Mouse (Mus musculus): ENCODE measurements around the gene Sdcbp2.

Sdcbp2 gene

DNA sequence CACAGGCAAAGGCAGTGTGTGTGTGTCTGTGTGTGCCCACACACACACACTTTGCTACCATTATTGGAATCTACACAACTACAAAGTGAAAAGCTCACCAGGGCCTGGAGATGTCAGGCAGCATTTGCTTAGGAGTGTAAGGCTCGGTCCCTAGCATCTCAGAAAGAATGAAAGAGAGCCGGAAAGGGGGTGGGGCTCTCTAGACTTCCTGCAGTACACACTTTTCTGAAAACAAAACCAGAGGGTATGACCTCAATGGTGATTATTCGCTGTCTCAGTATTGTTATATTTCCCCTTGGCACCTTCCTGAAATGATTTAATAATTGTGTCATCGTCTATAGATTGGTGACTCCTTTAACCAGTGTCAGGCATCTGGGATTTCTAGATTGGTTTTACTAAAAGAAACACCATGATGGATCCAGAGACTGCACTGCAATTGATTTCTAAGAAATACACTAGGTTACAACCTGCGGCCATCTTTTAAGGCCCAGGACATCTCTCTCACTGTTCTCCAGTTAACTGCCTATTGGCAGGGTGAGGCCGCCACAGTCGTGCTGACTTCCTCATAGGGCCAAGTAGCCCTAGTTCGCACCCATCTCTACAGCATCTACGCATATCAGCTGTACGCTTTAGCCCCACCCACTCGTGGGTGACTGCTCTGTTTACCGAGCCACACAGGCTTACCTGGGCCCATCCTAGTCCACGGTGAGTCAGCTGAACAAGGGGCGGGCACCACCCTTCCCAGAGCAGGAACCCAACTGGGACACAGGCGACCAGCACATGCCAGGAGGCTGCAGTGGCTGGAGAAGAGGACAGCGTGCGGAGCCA is at the start of gene Sdcbp2:
TSS of gene Sdcbp2 (plus strand) at position 750 of the 828 bp plus-strand sequence.
- no peak for DNase-seq (ENCODE audit: low spot score)

DNA sequence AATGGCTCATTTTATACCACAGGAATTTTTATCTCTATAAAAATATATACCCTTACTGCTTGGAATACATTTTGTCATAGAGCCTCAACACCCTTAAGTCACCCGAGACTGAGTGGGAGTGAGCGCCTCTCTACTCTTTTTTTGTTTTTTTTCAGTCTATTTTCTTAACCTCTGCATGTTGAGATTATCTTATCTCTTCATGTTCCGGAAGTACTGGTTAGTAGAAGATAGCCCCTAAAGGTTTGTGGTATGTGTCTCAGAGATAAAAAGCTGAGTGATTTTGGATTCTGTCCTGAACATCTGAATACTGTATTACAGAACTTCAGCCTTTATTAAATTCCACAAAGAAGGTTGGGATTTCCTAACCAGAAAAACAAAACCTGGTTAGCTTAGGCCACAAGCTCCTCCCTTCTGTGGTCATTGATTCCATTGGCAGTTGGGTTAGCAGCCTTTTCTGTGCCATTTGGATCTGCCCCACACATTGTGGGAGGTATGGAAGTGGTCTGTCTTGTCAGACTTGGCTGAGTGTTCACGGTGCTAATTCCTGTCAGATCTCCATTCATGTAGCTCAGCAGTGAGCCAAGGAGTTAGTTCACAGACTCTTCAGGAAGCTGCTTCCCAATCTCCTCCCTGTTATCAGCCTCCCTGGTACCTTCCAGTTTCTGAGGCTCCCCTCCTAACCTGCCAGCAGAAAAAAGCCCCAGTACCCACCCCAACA is 47.9 kb upstream of the Sdcbp2 start:
- DNase-seq (ENCODE audit: low spot score), result no peak

DNA sequence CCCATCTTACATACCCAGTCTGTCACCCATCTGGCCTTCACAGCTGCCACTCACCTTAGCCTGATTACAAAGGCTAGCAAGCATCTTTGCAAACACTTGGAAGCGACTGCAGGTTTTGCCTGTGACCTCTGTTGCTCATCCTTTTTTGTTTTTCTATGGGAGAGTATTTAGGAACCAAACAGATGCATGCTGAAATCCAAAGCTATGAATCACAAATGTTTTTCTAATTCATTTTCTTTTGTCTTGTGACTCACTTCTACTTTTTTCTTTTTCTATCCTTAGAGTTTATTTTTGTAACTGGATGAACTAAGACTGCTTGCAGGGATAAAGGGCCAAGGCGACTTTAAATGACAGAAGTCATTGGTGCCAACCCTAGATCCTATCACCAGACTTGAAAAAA is 46.9 kb upstream of the Sdcbp2 start:
- DNase-seq (ENCODE audit: low spot score), result no peak

DNA sequence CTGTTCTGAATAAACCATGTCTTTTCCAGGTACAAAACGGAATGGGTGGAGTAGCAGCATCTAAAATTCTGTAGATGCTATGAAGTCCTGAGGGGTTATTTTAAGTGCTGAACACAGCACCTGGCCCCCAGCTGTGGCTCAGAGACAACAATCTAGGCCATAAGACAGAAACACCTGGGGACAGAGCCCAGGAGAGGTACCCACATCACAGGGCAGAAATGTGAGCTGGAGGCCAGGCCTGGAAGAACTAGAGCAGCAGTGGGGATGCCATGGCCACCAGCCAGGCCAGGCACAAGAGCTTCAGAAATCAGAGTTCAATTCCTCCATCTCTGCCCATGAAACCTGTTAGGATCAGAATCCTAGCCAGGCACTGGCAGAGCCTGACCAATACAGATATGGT is 44.4 kb upstream of the Sdcbp2 start:
- no peak for DNase-seq (ENCODE audit: low spot score)

DNA sequence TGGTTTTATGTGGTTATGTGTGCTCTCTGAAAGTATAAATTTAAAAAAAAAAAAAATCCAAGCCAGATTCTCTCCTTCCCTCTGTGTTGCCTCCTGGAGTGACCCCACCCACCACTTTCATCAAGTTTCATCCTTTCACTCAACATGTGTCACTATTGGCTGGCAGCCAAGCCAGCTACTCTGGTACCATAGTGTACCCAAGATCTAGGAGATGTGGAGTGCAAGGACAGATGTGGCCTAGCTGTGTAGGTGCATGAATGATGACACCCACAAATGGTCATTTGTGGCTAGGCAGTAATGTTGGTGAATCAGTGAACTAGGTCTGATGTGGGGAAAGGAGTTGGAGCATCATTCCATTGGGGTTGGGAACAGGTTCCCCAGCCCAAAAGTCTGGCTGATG is 43.3 kb upstream of the Sdcbp2 start:
- no peak for DNase-seq (ENCODE audit: low spot score)

DNA sequence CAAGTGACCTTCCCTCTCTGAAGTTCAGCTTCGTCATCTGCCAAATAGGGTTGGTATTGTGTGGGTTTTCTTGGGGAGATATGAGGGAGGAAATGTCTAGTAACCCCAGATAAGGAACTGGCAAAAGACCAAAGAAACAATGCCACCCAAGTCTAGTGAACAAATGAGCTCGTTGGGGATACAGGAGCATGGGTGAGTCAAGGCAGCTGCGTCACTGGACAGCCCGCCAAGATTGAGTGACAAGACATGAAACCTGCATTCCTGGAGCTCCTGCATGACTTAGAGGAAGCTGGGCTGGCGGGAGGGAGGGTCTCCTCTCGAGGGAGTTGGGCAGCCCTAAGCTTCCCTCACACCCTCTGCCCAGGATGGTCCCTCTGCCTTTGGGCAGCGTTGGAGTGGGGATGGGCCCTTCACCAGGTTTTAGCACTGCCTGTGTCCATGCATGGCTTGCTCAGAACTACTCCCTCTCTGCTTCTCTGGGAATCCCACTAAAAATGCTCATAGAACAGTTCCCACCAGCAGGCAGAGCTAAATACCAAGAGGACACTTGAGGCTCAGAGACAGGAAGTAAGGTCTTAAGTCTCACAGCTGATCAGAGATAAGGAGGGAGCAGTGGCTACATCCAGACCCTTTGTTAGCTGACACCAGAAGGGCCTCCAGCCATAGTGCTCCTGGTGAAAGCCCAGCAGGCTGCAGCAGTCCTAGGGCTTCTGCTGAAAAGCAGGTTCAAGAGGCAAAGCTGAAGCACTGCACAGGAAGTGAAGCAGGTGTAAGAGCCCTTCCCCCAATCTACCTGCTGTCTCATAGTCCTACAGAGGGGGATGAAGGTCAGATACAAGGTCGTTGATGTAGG is 41.8 kb upstream of the Sdcbp2 start:
- DNase-seq (ENCODE audit: low spot score), result peak; percentile 36

DNA sequence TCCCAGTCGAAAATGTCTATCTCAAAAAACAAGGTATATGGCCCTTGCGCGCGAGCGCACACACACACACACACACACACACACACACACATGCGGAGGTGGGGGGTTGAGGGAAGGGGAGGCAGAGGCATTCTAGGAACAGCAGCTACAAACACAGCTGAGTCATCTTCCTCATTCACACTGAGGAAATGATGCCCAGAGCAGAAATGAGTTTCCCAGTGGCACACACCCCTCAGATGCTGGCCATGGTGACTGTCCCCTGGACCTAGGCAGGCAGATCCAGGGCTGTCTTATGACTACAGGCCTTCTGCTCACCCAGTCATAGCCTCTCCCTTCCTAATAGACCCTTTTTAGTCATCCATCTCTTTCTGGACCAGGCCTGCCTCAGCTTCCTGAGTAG is 38.8 kb upstream of the Sdcbp2 start:
- DNase-seq (ENCODE audit: low spot score), result no peak

DNA sequence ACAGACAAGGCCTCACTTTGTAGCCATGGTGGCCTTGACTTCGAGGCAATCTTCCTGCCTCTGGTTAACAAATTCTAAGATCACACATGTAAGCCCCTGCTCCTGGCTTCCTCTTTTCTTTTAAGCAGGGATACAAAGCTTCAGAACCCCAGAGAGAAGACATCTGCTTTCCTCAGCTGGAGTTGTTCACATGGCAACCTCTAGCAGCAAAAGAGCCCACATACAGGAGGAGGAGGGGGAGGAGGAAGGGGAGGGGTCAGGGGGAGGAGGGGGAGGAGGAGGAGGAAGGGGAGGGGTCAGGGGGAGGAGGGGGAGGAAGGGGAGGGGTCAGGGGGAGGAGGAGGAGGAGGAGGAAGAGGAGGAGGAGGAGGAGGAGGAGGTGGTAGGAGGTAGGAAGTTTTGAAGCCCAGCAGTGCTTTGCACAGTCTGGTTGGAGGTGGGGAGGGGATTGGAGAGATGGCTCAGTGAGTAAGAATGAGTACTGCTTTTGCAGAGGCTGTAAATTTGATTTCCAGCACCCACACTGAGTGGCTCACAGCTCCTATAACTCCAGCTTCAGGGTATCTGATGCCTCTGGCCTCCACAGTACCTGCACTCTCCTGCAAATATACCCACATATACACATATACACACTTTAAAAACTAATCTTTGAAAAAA is 36.3 kb upstream of the Sdcbp2 start:
- DNase-seq (ENCODE audit: low spot score), result peak; percentile 58

DNA sequence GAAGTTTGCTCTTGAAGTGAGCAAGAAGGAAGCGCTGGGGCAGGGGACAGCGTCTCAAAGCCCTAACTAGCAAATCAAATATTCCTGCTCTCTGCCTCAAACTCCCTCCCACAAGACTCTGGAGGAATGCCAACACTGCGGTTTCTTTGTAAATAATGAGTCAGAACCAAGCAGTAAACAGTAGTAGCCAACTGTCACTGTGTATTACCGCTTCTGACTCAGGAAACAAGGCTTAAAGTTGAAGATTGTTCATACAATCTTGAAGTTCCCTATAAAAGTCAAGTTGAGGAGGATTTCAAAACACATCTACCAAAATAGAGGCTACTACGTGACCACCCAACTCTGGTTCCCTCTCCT is 35.8 kb upstream of the Sdcbp2 start:
- DNase-seq (ENCODE audit: low spot score), result peak; percentile 71

DNA sequence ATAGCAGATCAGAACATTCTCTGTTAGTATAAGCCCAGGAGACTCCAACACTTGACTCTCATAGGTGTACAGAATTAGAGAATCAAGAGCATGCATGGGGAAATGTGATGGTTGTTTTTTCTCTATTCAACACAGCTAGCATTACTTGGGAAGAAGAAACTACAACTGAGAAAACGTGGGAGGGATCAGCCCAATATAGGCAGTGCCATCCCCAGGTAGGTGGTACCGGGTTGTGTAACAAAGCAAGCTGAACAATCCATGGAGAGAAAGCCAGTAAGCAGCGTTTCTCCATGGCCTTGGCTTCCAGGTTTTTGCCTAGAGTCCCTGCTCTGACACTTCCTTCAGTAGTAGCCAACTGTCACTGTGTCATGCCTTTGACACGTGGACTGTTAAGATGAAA is 33.8 kb upstream of the Sdcbp2 start:
- no peak for DNase-seq (ENCODE audit: low spot score)

DNA sequence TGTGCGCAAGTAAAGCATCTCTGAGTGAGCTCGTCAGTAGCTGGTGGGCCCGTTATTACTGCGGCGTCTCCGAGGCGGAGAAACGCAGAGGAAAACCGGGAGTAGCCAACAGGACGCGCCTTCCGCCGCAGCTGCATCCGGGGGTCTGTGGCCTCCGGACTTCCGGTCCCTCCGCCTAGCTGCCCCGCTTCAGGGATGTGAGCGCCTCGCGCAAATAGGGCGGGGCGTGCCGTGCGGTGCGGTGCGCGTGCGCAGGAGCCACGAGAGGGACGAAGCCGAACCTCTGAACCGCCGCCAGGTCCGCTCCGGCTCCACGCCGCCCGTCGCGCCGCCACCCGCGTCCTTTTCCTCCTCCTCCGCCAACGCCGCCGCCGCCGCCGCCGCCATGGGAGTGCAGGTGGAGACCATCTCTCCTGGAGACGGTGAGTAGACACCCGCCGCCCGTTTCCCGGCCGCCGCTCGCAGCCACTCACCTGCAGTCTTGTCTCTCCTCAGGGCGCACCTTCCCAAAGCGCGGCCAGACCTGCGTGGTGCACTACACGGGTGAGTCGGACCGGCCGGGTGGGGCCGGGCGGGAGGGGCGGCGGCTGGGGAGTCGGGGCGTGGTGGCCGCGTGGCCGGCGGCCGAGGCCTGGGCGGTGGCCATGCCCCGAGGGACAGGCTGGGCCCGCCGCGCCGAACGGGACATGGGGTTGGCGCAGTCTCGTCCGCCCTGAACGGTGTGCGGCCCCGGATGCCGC is 29.9 kb upstream of the Sdcbp2 start, which contains the start of gene Fkbp1a:
TSS of gene Fkbp1a (plus strand) at position 161 of the 740 bp plus-strand sequence.
- peak; percentile 92 for DNase-seq (ENCODE audit: low spot score)

DNA sequence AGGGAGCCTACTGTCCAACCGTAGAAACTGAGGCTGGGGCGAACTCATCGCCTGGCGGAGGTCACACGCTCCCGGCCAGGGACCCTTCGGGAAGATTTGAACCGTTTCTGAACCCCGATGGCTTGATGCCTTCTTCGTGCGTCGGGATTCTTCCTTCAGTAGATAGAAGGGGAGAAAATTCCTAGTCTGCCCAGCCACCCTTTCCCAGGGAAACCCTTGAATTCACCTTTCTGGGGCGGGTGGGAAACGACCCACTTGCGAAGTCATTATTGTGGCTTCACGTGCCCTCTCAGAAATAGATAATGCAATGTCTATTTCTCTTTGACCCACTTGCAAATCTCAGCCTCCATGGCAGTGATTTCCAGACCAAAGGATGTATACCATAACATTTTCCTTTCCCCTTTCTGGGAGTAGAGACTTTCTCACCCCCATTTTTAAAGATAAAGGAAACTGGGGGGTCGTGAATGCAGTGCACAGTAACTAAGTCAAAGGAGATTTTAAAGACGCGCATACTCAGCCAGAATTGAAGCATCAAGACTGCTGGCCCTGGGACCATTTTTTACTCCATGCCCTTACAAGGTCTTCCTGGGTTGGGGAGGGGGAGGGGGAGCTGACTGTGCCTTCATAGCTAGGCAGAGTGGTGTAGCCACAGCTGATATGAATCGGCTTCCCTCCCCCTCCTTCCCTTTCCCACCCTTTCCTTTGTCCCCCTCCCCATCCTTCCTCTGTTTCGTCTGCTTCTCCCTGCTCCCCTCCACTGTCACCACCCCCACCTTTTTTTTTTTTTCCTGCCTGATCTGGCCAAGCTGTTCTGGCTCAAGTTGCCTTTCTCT is 29.1 kb upstream of the Sdcbp2 start:
- peak; percentile 53 for DNase-seq (ENCODE audit: low spot score)

DNA sequence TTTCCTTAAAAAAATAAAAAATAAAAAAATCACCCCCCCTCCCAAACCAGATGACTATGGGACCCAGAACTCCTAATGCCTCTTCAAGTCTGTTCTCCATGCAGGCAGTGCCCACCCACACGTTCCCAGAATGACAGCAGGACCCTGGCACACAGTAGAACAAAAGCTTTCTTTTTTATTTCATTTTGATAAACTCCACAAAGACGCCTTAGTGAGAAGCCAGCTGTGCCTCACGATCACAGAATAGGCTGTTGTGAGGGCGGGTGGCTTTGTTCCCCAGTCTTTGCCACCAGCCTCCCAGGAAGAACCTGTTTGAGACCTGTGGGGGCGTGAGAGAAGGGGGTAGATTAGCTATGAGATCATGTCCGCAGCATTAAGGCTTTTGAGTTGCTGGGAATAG is 27.7 kb upstream of the Sdcbp2 start:
- DNase-seq (ENCODE audit: low spot score), result no peak

DNA sequence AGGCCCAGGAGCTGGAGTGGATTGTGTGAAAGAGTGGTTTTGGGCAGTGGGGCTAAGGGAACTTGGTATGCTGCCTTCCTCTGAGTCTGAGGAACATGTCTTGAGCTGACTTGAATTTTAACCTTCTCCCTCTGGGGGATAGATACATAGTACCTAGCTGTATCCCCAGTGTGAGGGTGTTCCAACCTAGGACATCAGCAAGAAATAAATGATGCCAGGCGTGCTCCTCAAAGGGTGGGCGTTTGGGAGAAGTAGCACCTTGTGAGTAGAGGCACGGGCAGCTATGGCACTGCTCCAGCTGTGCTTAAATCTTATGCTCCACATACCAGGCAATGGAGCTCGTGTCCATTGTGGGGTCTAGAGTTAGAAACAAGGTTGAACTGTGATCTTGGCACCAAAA is 25.9 kb upstream of the Sdcbp2 start:
- no peak for DNase-seq (ENCODE audit: low spot score)

DNA sequence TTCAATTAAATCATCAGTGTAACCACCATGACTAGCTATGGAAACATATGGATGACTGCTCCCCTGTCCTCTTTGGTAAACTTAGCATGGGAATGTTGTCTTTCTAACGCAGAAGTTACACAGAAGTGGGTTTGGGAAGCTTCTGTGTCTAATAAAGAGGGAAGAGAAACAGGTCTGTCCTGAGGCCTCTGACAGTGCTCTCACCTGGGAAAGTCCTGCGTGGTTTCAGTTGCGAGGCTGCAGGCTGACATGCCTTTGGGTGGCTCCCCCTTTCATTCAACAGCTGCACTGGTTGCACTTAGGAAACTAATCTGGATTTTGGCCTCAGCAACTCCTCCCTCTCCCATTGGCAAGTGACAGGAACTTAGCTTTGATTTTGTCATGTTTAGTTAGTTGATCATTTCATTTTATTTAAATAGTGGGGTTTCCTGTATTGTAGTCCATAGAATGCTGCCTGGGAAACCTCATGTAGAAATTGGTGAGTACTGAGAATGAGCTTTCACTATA is 22.8 kb upstream of the Sdcbp2 start:
- no peak for DNase-seq (ENCODE audit: low spot score)

DNA sequence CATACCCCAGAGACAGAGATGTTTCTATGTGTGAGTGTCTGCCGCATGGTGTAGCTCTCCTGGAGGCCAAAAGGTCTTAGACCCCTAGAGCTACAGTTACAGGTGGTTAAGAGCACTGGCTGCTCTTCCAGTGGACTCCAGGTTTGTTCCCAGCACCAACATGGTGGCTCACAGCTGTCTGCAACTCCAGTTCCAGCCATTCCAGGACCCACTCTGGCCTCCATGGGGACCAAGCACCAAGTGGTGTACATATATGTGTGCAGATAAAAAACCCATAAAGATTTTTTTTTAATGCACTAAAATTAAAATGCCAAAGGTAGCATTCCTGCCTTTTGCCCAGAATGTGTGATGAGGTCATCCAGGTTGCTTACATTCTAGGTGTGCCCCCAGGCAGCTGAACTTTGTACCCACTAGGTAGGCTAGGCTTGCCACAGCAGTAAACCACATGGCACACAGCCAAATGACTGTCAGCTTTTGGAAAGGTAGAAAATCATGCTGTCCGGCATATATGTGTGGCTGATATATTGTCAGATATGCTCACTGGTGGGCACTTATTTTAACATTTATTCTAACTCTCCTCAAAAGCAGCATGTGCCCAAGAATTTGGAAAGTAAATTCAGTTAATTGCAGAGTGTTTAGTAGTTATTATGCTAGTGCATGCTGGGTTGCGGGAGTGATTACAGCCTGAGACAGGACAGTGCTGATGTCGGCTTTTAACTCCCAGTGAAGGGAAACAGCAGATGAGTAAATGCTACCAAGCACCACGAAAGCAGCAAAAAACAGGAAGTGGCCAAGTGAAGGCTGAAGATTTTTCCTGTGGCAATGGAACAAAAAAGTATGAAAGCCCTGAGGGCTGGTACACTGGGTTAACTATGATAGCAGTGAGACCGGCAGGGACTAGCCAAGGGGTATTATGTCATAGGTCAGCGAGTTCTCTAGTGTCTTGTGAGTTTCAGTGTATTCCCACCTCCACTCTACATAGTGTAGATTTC is 9.2 kb upstream of the Sdcbp2 start:
- DNase-seq (ENCODE audit: low spot score), result peak; percentile 15

DNA sequence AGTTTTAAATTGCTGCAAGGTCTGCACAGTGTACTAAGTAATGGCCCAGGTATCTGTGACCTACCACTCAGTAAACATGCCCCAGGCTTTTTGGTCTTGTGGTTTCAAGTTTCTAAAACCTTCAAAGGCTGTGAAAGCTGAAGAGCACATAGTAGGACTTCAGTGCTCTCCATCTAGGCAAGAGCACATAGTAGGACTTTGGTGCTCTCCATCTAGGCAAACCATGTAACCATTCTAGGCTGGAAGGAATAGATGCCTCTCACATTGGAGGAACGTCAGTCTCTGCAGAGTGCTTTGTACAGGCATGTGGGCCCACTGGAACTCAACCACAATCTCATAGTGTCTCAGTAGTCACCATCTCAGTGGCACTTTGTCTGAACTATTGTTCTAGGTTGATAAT is 8.4 kb upstream of the Sdcbp2 start:
- DNase-seq (ENCODE audit: low spot score), result no peak

DNA sequence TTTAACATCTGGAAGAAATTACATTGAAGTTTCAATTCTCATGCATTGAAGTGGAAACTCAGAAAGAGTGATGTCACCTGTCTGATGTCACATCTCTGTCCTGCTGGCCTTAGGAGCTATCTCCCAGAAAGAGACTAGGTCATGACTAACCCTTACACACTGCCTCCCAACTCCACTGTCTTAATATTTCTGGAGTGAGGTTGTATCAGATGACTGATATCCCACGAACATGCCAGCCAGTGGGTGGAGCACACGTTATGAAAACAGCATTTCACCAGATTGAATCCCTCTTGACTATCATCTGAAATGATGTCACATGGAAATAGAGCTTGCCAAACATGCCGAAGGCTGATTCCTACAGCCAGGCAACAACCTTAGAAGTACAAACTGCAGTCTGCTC is 7.4 kb upstream of the Sdcbp2 start:
- DNase-seq (ENCODE audit: low spot score), result no peak

DNA sequence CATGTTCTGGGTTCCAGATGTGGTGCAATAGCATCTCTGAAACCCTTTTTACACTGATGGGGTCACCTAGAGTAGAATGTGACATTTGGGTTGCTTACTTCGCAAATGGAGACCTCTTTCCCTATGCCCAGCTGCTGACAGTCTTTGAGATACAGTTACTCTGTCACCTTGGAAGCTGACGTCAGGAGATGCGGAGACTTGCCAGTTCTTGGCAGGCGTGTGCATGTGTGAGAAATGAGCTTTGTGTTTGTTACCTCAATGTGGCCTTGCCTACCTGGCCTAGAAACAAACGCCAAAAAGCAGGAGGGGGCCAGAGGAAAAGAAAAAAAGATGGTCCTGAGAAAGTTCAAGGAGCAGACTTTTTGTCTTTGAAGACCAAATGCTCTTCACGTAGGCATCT is 5.6 kb upstream of the Sdcbp2 start:
- DNase-seq (ENCODE audit: low spot score), result no peak

All from yolk sac, embryonic 10.5 days (tissue).